Mouse (Mus musculus): ENCODE measurements around the gene Cyp4a10. TPM values are rescaled to one million over a fixed set of nuclear protein-coding genes. Genes with fewer than 3 reads are reported as not detected.
"Not testable (repeated sequence)": the region's sequence is repeated elsewhere in the genome, so short reads cannot be mapped to it uniquely, and the experiment has no call there.

Gene Cyp4a10
- total and polyA plus RNA-seq, 3 experiments: not detected

GRCm38 (mm10) chr4:115557861-115558561, 39.9 kb downstream of the Cyp4a10 start:
- no peaks in the 10 kb centered on the region for H3K9me3 ChIP-seq (replicated peaks; ENCODE audit: low read length)
- no peak overlapping the region for H3K4me2 ChIP-seq (ENCODE audit: insufficient read depth, low read depth, poor library complexity, severe bottlenecking)
- TF ChIP-seq HCFC1 (IDR thresholded peaks at IDR 0.05; ENCODE audit: low read depth, low read length): no peak
- no peak for TF ChIP-seq MXI1 (IDR thresholded peaks at IDR 0.05; ENCODE audit: low read depth, low read length)
- TF ChIP-seq TBP (conservative IDR thresholded peaks at IDR 0.05; ENCODE audit: low read depth, low read length): no peak
- TF ChIP-seq TCF12 (IDR thresholded peaks at IDR 0.05; ENCODE audit: low read depth, low read length): no peak
- no peak for TF ChIP-seq USF1 (IDR thresholded peaks at IDR 0.05; ENCODE audit: low read depth, low read length)
- TF ChIP-seq IRF4 (IDR thresholded peaks at IDR 0.05; ENCODE audit: low read depth, low read length): no peak
- no peak for TF ChIP-seq RAD21 (IDR thresholded peaks at IDR 0.05; ENCODE audit: low read depth, low read length)
- no peak for TF ChIP-seq ZMIZ1 (IDR thresholded peaks at IDR 0.05; ENCODE audit: low read depth, low read length)
- no peak for TF ChIP-seq CHD1 (IDR thresholded peaks at IDR 0.05; ENCODE audit: low read depth, low read length)
- TF ChIP-seq ZNF384 (IDR thresholded peaks at IDR 0.05; ENCODE audit: low read depth, low read length): no peak
- no peak for TF ChIP-seq UBTF (IDR thresholded peaks at IDR 0.05; ENCODE audit: low read depth, low read length)
- no peak for TF ChIP-seq JUND (conservative IDR thresholded peaks at IDR 0.05; ENCODE audit: low read depth, low read length)
- no peak for TF ChIP-seq MYC (IDR thresholded peaks at IDR 0.05; ENCODE audit: low read depth, low read length)
- no peak for TF ChIP-seq MEF2A (IDR thresholded peaks at IDR 0.05; ENCODE audit: borderline replicate concordance, low read depth, low read length)
- no peak for TF ChIP-seq ETS1 (conservative IDR thresholded peaks at IDR 0.05; ENCODE audit: low read depth, low read length)
- no peak for TF ChIP-seq RCOR1 (conservative IDR thresholded peaks at IDR 0.05; ENCODE audit: low read depth, low read length)
- dilution Hi-C loops (cut with MboI; ENCODE audit: extremely low pct_ligation_motif_present, extremely low pct_unique_long_range_greater_than_20kb, low sequenced_read_pairs) (no loop called here), in situ Hi-C loops (cut with MboI; ENCODE audit: low pct_ligation_motif_present, low pct_unique_long_range_greater_than_20kb, low sequenced_read_pairs) (no loop called here)
- H3K9ac ChIP-seq (ENCODE audit: insufficient read depth, low read depth): no peak overlapping the region
- H3K27ac ChIP-seq (ENCODE audit: insufficient read depth, low read depth): no peak overlapping the region
- H3K27me3 ChIP-seq (replicated peaks): peaks cover 23% of the 10 kb centered on the region
- H3K4me1 ChIP-seq (ENCODE audit: control insufficient read depth in 1 of 2, insufficient read depth in 2 of 2): no peaks in the 10 kb centered on the region
- no peaks in the 10 kb centered on the region for H3K79me2 ChIP-seq (replicated peaks; ENCODE audit: control insufficient read depth, extremely low read depth, insufficient read depth, poor library complexity, severe bottlenecking)
- H3K4me3 ChIP-seq (replicated peaks in 1 of 3; ENCODE audit: low read depth in 2 of 3, low read length in 2 of 3, poor library complexity in 1 of 3): no peak overlapping the region
- DNase-seq (ENCODE audit: extremely low read depth): no peak
- H3K36me3 ChIP-seq (replicated peaks in 1 of 2; ENCODE audit: control insufficient read depth in 1 of 2, insufficient read depth in 1 of 2, low read length in 1 of 2): no peaks in the 10 kb centered on the region

GRCm38 (mm10) chr4:115561236-115561635, 43.2 kb downstream of the Cyp4a10 start:
- H3K4me2 ChIP-seq (ENCODE audit: insufficient read depth, low read depth, poor library complexity, severe bottlenecking); dilution Hi-C loops (cut with MboI; ENCODE audit: extremely low pct_ligation_motif_present, extremely low pct_unique_long_range_greater_than_20kb, low sequenced_read_pairs); H3K36me3 ChIP-seq (replicated peaks in 1 of 2; ENCODE audit: control insufficient read depth in 1 of 2, insufficient read depth in 1 of 2, low read length in 1 of 2); in situ Hi-C loops (cut with MboI; ENCODE audit: low pct_ligation_motif_present, low pct_unique_long_range_greater_than_20kb, low sequenced_read_pairs); H3K9ac ChIP-seq (ENCODE audit: insufficient read depth, low read depth); DNase-seq (ENCODE audit: extremely low read depth); H3K27ac ChIP-seq (ENCODE audit: insufficient read depth, low read depth); H3K4me1 ChIP-seq (ENCODE audit: control insufficient read depth in 1 of 2, insufficient read depth in 2 of 2); H3K4me3 ChIP-seq (replicated peaks in 1 of 3; ENCODE audit: low read depth in 2 of 3, low read length in 2 of 3, poor library complexity in 1 of 3); H3K79me2 ChIP-seq (replicated peaks; ENCODE audit: control insufficient read depth, extremely low read depth, insufficient read depth, poor library complexity, severe bottlenecking); H3K9me3 ChIP-seq (replicated peaks; ENCODE audit: low read length): not testable (repeated sequence)
- H3K27me3 ChIP-seq (replicated peaks): peaks cover 29% of the 10 kb centered on the region
